Mouse (Mus musculus) granulocyte monocyte progenitor cell, adult 5-6 weeks (primary cell): ENCODE measurements at regions not wholly inside any gene's neighbourhood (a gene's known extent, or its start where the extent isn't known, plus 50 kb on each side); places are given as distances from the start of the nearest gene placed in this dataset.
"Not testable (repeated sequence)": the region's sequence is repeated elsewhere in the genome, so short reads cannot be mapped to it uniquely, and the experiment has no call there.

Experiments
- ATAC-seq: replicated peaks from 2 replicates; pipeline ENCODE4 v1.8.0; 2016; ENCODE audit warnings: mild to moderate bottlenecking, moderate TSS enrichment, inconsistent platforms; ENCODE audit not compliant: poor library complexity, severe bottlenecking

DNA sequence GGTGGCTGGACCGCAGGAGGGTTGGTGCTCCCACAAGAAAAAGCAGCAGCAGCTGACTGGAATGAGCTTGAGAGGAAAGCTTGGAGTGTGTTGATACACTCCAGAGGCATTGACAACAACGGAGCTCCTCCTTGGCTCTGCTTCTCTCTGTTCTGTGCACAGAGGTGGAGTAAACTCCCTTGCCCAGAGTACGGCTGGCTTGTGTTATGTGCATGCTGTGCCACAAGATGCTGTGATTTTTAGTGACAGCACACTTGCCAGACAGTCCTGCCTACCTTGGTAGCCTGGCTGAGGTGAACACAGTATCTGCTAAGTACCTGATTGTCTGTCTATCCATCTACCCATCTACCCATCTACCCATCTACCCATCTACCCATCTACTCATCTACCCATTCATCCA lies 190.9 kb downstream of the Glrx3 start:
- ATAC-seq: no peak

- ATAC-seq: no peak
Observed at GRCm38 (mm10) chr7:137629540-137629939, 192.1 kb downstream of the Glrx3 start.

DNA sequence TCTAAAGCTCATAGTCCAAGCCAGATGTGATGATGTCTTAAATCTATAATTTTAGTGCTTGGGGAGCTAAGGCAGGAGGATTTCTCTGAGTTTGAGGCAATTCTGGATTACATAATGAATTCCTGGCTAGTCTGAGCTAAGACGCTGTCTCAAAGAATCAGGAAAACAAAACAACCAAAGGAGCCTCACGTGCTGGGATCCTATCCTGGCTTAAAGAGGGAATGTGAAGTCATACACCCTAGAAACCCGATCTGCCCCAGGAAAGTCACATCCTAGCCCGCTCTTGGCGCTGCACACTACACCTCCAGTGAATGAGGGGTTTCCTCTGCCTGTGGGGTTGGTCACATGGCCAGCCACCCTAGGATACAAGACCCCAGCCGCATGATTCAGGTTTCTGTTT lies 211.2 kb downstream of the Glrx3 start:
- ATAC-seq: no peak

DNA sequence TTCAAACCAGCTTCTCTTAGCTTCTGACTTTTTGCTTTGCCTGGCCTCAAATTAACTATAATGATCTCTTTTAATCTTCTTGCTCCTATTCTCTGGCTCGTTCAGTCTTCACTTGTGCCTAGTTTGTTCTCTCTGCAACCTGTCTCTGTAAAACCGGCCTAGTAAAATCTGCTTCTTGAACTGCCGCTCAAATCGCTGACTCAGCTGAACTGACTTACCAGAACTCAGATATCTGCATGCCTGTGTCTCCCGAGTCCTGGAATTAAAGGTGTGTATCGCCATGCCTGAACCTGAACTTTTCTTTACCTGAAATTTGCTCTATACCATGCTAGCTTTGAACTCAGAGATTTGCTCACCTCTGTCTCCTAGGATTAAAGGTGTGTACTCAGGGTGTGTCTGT lies 212.2 kb downstream of the Glrx3 start:
- no peak for ATAC-seq

- no peak for ATAC-seq
Observed at GRCm38 (mm10) chr7:137653837-137654236, 216.4 kb downstream of the Glrx3 start.

- no peak for ATAC-seq
Observed at GRCm38 (mm10) chr7:137667165-137667564, 229.8 kb downstream of the Glrx3 start.

DNA sequence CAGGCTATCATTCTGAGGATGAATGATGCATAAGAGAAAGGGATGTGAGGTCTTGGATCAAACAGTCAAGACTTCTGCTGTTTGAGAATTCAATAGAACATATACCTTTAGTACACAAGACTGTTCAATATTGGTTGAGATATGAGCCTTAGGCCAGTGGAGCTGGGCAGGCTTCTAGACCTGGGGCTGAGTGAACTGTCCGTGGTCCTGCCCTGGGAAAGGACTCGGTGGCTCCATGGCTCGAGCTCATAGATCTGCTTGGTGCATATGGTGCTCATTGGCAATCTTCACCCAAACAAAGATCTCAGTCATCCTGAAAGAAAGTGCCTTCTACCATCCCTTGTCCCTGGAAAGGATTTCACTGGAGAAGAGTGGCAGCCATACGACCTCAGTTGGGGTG lies 233.7 kb downstream of the Glrx3 start:
- ATAC-seq: no peak

- no peak for ATAC-seq
Observed at GRCm38 (mm10) chr7:137674596-137674995, 237.2 kb downstream of the Glrx3 start.

DNA sequence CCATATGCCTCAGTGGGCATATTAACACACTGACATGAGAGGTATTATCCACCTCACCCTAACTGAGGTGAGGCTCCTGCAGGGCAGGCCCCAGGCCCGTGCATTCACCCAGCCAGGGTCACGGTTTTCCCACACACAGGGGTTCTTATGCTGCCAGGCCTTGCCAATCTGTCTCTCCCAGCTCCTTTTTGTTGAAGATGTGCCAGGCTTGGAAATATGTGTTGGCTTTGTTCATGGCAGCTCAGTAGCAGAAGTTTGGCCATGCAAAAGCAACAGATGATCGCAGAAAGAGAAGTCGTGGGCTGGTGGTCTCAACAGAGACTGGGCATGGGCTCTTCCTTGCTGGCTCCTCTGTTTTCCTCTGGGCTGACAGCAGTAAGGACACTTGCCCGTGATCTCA lies 238.0 kb downstream of the Glrx3 start:
- ATAC-seq: no peak

DNA sequence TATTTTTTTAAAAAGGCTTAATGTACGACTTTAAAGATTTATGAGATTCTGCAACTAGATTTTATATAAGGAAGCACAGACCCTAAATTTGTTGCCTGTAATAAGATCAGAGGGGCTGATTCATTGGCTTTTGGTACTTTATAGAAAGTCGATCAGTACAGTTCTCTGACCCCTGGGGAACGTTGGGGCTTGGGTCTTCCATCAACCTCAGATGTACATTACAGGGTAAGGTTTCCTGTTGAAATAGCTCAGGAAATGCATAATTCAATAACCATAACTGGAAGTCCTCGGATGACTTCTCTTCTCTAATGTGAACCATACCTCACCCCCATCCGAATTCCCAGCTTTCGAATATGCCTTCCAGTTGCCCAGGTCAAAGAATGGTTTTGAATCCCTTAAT lies 247.4 kb downstream of the Glrx3 start:
- ATAC-seq: no peak

DNA sequence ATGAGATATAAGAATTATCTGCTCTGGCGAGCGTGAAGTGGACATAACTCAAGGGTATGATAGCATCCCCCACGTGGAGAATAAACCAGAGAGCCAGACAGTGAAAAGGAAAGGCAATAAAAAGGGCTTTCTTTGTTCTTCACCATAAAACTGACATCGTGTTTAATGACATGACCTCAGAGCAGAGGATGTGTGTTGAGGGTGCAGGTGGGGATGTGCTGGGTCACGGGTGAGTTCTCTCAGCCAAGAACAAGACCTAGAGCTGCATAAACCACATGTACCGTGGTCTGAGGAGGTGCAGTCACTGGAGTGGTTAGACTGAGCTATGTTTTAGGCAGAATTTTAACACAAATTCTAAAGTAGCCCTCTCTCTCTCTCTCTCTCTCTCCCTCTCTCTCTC lies 247.9 kb downstream of the Glrx3 start:
- no peak for ATAC-seq

DNA sequence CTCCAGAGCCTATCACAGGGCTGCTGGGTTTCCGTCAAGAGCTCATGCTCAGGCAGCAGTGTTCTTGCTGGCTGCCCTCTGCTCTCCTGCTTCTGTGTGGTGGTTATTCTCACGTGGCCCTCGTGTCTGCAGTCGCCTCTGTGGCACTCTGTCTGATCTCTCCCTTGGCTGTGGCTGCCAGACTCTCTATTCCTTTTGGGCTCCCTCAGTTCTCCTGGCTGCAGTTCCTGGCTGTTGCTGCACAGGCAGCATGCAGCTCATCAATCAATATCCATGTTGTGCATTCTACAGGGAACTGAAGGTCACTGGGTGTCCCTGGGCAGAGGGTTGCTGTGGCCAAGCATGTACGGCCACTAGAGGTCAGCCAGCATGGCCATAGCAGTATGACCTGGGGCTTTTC lies 259.4 kb downstream of the Glrx3 start:
- ATAC-seq: no peak

DNA sequence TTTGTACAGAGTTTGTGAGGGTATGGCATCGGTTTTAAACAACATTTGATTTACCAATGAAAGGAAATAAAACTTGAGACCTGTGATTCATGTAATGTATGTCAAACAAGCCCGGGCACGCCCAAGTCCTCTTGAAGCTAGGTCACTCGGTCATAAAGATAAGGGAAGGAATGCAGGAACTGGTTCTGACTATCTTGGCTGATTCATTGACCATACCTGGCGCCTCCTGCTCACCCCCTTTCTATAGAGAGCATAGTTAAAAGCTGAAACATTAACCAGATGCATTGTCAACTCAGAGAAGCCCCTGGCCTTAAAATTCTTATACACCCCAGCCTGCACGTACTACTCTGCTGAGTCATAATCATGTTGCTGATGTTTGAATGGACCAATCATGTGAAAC lies 261.1 kb downstream of the Glrx3 start:
- not testable (repeated sequence) for ATAC-seq

DNA sequence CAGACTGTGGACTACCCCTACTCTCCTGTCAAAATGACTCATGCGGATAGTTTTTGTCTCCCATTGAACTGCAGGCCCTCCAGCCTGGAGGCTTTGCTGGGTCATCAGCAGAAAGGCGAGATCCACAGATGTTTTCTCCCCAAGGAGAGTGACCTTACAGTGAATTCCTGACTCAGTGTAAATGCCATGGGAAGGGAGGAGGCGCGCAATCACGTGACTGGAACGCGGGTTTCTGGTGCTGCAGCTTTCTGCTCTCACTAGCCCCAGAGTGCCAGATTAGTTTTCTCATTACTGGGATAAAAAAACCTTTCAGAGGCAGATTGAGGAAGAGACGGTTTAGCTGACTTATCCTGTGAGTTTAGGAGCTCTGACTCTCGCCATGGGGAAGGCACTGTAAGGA lies 275.4 kb downstream of the Glrx3 start:
- ATAC-seq: no peak

- no peak for ATAC-seq
Observed at GRCm38 (mm10) chr7:137713856-137714255, 276.4 kb downstream of the Glrx3 start.

GRCm38 (mm10) chr7:137714318-137714962 lies 277.0 kb downstream of the Glrx3 start:
- ATAC-seq: no peak

DNA sequence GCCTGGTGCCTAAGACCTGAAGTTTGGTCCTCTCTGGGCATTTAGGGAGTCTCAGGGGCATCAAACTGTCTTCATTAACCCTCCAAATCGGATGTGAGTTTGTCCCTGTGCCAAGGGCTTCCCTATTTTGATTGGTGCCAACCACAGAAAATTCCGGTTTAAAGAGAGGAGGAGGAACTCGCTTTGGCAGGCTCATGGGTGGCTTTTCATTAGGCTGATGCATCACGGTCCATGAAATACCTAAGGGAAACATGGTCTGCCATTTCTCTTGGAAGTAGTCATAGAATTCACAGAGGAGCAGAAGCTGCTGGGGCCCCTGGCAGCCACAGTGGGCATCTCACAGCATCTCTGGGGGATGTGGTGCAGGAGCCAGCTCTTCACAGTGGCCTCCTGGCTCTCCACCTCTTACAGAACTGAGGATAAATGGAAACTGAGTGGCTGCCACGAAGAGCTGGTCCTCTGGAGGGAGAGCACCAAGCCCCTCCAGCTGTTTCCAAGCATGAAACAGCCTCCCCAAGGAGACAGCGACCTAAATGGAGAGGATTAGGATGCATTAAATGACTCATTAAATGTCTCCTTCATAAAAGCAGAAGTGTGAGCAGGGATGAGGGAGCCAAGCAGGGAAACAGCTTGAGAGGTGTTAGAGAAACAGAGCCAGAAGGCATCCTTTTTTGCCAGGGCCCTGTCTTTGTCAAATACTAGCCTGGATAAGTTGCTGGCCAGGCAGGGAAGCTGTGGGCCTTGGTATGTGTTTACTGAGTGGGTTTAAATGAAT lies 277.9 kb downstream of the Glrx3 start:
- ATAC-seq: no peak

DNA sequence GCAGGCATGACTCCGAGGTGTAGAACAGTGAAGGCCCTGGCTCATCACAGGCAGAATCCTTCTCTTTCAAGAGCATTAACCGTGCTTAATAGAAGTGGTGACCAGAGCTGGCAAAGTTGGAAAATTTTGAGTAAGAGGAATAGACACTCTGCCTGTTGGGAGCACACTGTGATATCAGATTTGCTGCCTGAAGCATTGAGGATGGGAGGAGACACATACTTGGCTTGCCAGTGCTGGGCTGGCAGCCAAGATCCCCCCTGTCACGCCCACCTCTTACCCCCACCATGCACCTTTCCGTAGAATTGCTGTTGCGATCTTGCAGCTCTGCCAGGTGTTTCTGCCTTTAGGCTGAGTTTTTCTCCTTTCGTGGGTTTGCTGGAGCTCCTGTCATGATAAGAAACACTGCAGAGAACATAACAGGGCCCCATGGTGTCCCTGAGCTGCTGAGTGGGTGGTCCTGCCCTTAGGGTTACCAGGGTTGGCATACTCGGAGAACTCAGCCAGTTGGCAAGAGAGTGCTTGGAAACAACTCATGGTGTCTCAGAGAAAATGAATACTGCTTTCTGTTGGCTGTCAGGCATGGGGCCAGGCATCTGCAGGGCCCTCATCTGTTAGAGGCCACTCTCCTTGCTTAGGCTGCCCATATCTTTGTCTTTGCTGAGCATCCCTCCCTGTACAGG lies 286.1 kb downstream of the Glrx3 start:
- ATAC-seq: no peak

- ATAC-seq: no peak
Observed at GRCm38 (mm10) chr7:137726031-137726430, 288.6 kb downstream of the Glrx3 start.

DNA sequence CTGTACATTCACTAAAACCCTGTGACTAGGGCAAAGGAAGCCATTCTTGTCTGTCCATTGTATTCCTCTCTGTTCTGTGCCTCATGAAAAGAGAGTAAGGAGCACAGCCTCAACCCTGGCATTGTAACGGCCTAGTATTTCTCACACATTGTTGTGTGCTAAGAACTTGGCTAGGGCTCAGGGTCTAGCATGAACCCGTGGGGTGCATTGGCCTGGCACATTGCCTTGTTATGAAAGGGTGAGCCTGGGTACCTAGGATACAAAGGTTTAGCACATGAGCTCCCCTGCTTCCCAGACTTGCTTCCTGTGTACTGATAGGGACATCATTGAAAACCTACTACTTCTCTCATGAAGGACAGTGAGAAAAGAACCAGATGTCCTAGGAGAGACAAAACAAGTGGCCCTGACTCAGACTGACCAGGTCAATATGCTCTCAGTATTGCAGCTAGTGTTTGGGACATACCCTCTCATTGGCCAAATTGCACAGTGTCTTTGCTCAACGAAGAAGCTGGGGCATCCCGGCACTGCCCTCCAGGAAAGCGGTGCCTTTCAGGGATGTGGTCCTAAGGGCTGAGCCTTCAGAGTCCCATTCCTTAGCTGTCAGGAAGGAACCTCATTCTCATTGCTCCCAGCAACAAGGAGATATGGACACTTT lies 298.6 kb downstream of the Glrx3 start:
- ATAC-seq: no peak

GRCm38 (mm10) chr7:137741702-137742101 lies 304.3 kb downstream of the Glrx3 start:
- no peak for ATAC-seq
